Mouse (Mus musculus) bone marrow, adult 2 months (tissue): ENCODE data around the gene Hist1h2bh. TPM values are rescaled to one million over a fixed set of nuclear protein-coding genes. Genes with fewer than 3 reads are reported as not detected.

Source experiments
- H3K27ac ChIP-seq: fragments of 200-500 bp; 2 replicates; pipeline ENCODE4 v1.5.1; 2012; ENCODE audit warnings: low read depth, mild to moderate bottlenecking, control low read depth, inconsistent platforms, low read length; ENCODE audit not compliant: control insufficient read depth, poor library complexity, insufficient read depth
- H3K4me1 ChIP-seq: fragments of 200-500 bp; 2 replicates; pipeline ENCODE4 v1.6.1; 2011; ENCODE audit warnings: low read length; ENCODE audit not compliant: control insufficient read depth, insufficient read depth
- H3K4me3 ChIP-seq: fragments of 200-500 bp; replicated peaks from 2 replicates; pipeline ENCODE3; 2011; ENCODE audit warnings: mild to moderate bottlenecking, low read depth, low read length, control low read depth; ENCODE audit not compliant: control insufficient read depth
- CTCF ChIP-seq: fragments of 200-500 bp; IDR thresholded peaks from 2 replicates; pipeline ENCODE4 v1.5.1; 2011; ENCODE audit warnings: low read length, control low read depth; ENCODE audit not compliant: control insufficient read depth, insufficient read depth
- POLR2A ChIP-seq: fragments of 200-500 bp; IDR thresholded peaks from 2 replicates; pipeline ENCODE4 v1.6.1; 2011; ENCODE audit warnings: low read depth, mild to moderate bottlenecking, control low read depth, low read length, borderline replicate concordance; ENCODE audit not compliant: control insufficient read depth
- WGBS: fragments of 180-500 bp; shearing (Covaris S2); methylation state at CpG from one replicate; pipeline ENCODE4 v1.1.7; 2018; 5-methylcytosine and 5-hydroxymethylcytosine counted together
- polyA plus RNA-seq: library from polyadenylated mRNA; stranded (reverse); fragments of >200 nt; gene quantifications from 2 replicates; pipeline ENCODE4 v1.2.4, GENCODE M21; 2011; ENCODE audit warnings: low replicate concordance; ENCODE audit not compliant: missing spikeins, insufficient read depth, insufficient read length

The Hist1h2bh gene
- polyA plus RNA-seq, 1 experiment: 11.4 TPM

- Histone ChIP-seq H3K4me3 (peak overlapping the region; percentile 65), H3K27ac (no peak overlapping the region)
- TF ChIP-seq CTCF: no peak
- TF ChIP-seq POLR2A: no peak
Measured at GRCm38 (mm10) chr13:23516822-23517602, 26.2 kb downstream of the Hist1h2bh start.

GRCm38 (mm10) chr13:23515826-23516620 lies 27.2 kb downstream of the Hist1h2bh start:
- Histone ChIP-seq H3K4me3 (no peak overlapping the region), H3K4me1 (no peaks in the 10 kb centered on the region; the same call in 1 of the 2 replicates), H3K27ac (no peak overlapping the region)
- TF ChIP-seq POLR2A (no peak), CTCF (no peak)
- WGBS: 72% methylated on average over 15 of the region's 15 CpGs

More at GRCm38 (mm10) chr13:23516822-23517602, 26.2 kb downstream of the Hist1h2bh start:
- under 1% methylated on average over 19 of the region's 19 CpGs for WGBS
- no peaks in the 10 kb centered on the region; the same call in 1 of the 2 replicates for H3K4me1 ChIP-seq

DNA sequence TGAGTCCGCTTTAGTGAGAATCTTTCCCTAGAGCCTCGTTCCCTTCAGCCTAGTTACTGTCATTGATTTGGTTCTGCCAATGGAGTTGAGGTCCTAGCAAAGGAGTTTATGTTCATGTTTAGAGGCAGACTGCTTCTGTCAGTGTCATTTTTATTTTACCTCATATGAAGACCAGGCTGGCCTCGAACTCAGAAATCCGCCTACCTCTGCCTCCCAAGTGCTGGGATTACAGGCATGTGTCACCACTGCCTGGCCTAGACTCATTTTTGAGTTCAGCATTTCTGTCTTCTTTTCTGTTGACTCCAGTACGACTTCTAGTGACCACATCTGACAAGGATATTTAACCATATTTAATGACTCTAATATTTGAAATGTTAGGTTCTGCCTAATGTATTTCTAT lies 27.9 kb downstream of the Hist1h2bh start:
- WGBS: 76% methylated on average over 5 of the region's 5 CpGs
- no peaks in the 10 kb centered on the region; the same call in 1 of the 2 replicates for H3K4me1 ChIP-seq
- no peak overlapping the region for H3K4me3 ChIP-seq
- H3K27ac ChIP-seq: no peak overlapping the region
- no peak for TF ChIP-seq POLR2A
- TF ChIP-seq CTCF: no peak

GRCm38 (mm10) chr13:23513517-23513916 lies 29.7 kb downstream of the Hist1h2bh start:
- H3K4me1 ChIP-seq: no peaks in the 10 kb centered on the region; the same call in 1 of the 2 replicates
- TF ChIP-seq POLR2A: no peak
- no peak for TF ChIP-seq CTCF
- no peak overlapping the region for H3K4me3 ChIP-seq
- 88% methylated on average over 1 of the region's 1 CpGs for WGBS
- H3K27ac ChIP-seq: no peak overlapping the region

- Histone ChIP-seq H3K27ac (no peak overlapping the region), H3K4me3 (no peak overlapping the region), H3K4me1 (no peaks in the 10 kb centered on the region)
- TF ChIP-seq POLR2A (no peak), CTCF (no peak)
- 57% methylated on average over 1 of the region's 1 CpGs for WGBS
Measured at GRCm38 (mm10) chr13:23510127-23510526, 33.1 kb downstream of the Hist1h2bh start.

GRCm38 (mm10) chr13:23506819-23507515 lies 36.2 kb downstream of the Hist1h2bh start:
- 65% methylated on average over 14 of the region's 14 CpGs for WGBS
- TF ChIP-seq CTCF (no peak), POLR2A (no peak)
- Histone ChIP-seq H3K4me1 (no peaks in the 10 kb centered on the region; the same call in 1 of the 2 replicates), H3K27ac (no peak overlapping the region), H3K4me3 (no peak overlapping the region)

GRCm38 (mm10) chr13:23506351-23506750 lies 36.8 kb downstream of the Hist1h2bh start:
- no peak overlapping the region for H3K4me3 ChIP-seq
- no peaks in the 10 kb centered on the region; the same call in 1 of the 2 replicates for H3K4me1 ChIP-seq
- H3K27ac ChIP-seq: no peak overlapping the region
- TF ChIP-seq POLR2A: no peak
- TF ChIP-seq CTCF: no peak
- WGBS: 57% methylated on average over 13 of the region's 13 CpGs
